Mouse (Mus musculus): ENCODE results near the gene 2310022A10Rik. TPM values are rescaled to one million over a fixed set of nuclear protein-coding genes. Genes with fewer than 3 reads are reported as not detected.
A peak's percentile ranks its signal among the peaks of the same experiment; 100 is the strongest.
"Not testable (repeated sequence)": the region's sequence is repeated elsewhere in the genome, so short reads cannot be mapped to it uniquely, and the experiment has no call there.

2310022A10Rik gene
- total RNA-seq, 2 experiments from 2014 or later: 24.7 to 26.5 TPM

DNA sequence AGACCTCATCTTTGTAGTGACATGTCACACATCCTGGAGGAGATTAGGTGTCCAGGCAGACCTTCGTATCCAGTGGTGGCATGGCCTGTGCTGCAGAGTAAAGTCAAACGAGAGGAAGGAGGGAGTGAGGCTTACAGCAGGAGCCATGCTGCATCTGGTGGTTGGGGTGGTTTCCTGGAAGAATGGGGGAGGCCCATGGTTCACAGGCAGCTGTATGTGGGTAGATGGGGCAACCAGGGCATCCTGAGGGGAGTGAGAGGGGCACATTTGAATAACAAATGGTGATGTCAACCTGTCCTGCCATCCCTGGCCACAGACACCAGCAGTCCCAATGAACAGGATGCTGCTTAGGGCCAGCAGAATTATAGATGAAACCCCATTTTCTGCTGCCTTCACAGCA lies 56.7 kb downstream of the 2310022A10Rik start:
- DNase-seq (ENCODE audit: low spot score in 2 of 2): no peak

DNA sequence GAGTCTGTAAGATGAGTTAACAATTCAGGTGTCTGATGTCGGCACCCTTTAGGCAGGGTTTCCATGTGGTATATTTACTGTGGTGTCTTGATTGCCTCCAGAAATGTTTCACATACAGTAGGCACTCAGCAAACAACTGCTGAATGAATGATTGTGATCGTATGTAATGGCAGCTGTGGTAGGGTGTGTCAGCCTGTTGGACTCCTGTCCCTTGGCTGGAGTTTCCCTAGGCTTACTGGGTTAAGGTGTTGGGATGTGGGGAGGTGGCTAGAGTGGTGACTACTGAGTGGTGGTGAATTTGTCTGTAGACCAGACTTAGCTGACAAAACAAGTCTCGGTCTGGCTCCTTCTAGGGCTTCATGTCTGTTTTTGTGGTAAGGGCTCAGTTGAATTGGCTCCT lies 57.3 kb downstream of the 2310022A10Rik start:
- DNase-seq (ENCODE audit: low spot score in 2 of 2): no peak

- DNase-seq (ENCODE audit: low spot score in 2 of 2): no peak
These were observed 57.8 kb downstream of the 2310022A10Rik start for GRCm38 (mm10) chr7:27610871-27611270.

GRCm38 (mm10) chr7:27612940-27613339 lies 59.9 kb downstream of the 2310022A10Rik start:
- no peak for DNase-seq (ENCODE audit: low spot score in 2 of 2)

- peak; percentile 59 to 88 for DNase-seq (ENCODE audit: low spot score in 2 of 2)
These were observed 60.9 kb downstream of the 2310022A10Rik start for GRCm38 (mm10) chr7:27613751-27614499.

DNA sequence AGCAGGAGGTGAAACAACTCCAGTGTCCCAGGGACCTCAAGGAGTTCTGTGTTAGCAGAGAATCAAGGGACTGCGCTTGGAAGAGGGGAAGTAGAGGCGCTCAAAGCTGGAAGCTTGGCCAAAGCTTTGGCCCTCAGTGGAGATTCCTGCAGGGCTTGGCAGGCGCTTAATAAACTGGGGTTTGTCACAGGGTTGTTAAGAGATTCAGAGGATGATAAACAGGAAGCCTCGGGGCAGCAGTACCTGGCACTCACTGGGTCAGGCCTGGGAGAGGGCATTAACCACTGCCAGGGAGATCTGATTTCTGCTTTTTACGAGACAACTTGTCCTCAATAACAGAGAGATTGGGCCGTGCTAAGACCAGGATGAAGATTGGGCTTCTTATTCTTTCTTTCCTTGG lies 68.0 kb downstream of the 2310022A10Rik start:
- peak in 1 of 2 experiments; percentile 39 for DNase-seq (ENCODE audit: low spot score in 2 of 2)

DNA sequence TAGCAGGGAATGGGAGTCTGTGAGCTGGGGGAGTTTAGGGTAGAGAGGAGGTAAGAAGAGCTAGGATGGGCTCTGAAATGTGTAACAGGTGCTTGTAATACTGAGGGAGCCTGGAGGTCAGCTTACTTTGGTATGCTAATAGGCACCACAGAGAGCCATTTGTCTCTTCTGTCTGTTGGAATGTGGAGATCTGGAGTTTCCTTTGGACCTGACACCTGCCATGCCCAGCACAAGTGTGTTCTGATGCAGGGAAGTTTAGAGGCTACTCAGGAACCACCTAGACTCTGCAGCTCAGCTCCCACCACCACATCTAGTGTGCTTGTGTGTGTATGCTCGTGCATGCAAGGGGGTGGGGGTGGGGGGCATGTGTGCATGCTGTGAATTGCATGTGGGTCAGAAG lies 69.2 kb downstream of the 2310022A10Rik start:
- DNase-seq (ENCODE audit: low spot score in 2 of 2): no peak

- DNase-seq (ENCODE audit: low spot score in 2 of 2): no peak
These were observed 71.9 kb downstream of the 2310022A10Rik start for GRCm38 (mm10) chr7:27624967-27625366.

DNA sequence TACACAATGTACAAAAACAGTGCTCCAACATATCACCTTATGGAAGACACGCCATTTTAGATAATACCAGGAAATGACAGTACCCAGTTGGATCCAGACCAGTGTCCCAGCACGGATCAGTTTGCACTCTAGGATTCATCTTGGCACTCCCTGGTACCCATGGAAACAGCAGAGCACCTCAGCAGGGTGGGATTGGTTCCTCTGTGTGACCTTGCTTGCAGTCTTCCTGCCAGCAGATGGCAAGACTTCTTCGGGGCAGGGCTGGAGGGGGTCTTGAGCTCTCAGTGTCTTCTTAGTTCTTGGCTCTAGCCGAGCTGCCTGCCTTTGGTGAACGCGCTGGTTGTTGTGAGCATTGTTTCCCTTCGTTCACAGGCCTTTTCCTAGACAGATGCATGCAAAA lies 74.7 kb downstream of the 2310022A10Rik start:
- DNase-seq (ENCODE audit: low spot score in 2 of 2): no peak

GRCm38 (mm10) chr7:27628190-27628589 lies 75.2 kb downstream of the 2310022A10Rik start:
- no peak for DNase-seq (ENCODE audit: low spot score in 2 of 2)

DNA sequence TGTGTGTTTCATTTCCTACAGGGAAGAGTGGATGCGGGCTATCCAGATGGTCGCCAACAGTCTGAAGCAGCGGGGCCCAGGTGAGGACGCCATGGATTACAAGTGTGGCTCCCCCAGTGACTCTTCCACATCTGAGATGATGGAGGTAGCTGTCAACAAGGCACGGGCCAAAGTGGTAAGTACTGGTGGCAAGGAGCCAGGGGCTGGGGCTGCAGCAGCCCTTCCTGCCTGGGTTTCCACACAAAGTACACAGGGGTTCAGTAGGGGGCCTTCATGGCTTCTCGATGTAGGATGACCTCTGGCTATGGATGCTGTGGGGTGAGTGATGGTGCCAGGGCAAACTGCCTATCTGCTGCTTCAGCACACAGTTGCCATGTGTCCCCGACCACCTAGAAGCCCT lies 75.8 kb downstream of the 2310022A10Rik start:
- not testable (repeated sequence) for DNase-seq (ENCODE audit: low spot score in 2 of 2)

DNA sequence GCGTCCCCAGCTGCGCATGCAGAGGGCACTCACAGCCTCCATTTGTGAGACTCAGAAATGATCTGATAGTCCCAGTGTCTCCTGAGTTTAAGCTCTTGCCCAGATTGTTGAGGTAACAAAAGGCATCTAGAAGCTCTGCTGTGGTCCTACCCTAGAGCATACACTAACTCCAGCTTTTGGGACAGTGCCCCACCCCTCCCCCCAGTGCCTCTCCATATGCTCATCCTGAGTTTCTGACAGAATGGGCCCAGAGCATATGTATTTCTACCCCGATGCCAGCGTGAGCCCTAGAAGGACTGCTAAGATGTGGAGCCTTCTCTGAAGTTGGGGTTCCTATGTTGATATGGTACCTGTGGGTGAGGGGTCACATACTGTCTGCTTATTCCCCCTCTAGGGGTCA lies 78.4 kb downstream of the 2310022A10Rik start:
- DNase-seq (ENCODE audit: low spot score in 2 of 2): no peak

Other genes starting within 250 kb of the 2310022A10Rik start
- 10 to 100 TPM; 43.9 to 47.5 TPM for gene Ltbp4, start 215.5 kb upstream of the 2310022A10Rik start, total RNA-seq (2021)
- 10 to 100 TPM; 25.8 to 28.2 TPM for gene Shkbp1, start 197.2 kb upstream of the 2310022A10Rik start, total RNA-seq (2021)
- not detected for gene Gm20479, start 195.8 kb upstream of the 2310022A10Rik start, total RNA-seq (2021)
- gene Sptbn4, start 105.5 kb upstream of the 2310022A10Rik start, total RNA-seq (2021): 100 to 1,000 TPM; 130 to 133 TPM
- 10 to 100 TPM; 18.5 to 20.1 TPM for gene Blvrb, start 105.3 kb upstream of the 2310022A10Rik start, total RNA-seq (2021)
- gene Sertad3, start 79.5 kb upstream of the 2310022A10Rik start, total RNA-seq (2021): 1 to 10 TPM; 4.2 to 5.1 TPM
- gene Sertad1, start 66.3 kb upstream of the 2310022A10Rik start, total RNA-seq (2021): 10 to 100 TPM in 1 of 2 experiments, 1 to 10 TPM in 1; 8.7 to 11.5 TPM
- gene Prx, start 53.9 kb upstream of the 2310022A10Rik start, total RNA-seq (2021): under 1 TPM; 0.25 to 0.35 TPM
- gene Hipk4, start 30.0 kb upstream of the 2310022A10Rik start, total RNA-seq (2021): not detected
- gene Pld3, start within 50 bp of the 2310022A10Rik start, total RNA-seq (2021): 100 to 1,000 TPM; 575 to 580 TPM
- 100 to 1,000 TPM in 1 of 2 experiments, 10 to 100 TPM in 1; 88.8 to 103 TPM for gene Akt2, start 38.3 kb downstream of the 2310022A10Rik start, total RNA-seq (2021)
- gene Ttc9b, start 100.7 kb downstream of the 2310022A10Rik start, total RNA-seq (2021): 10 to 100 TPM; 45.3 to 45.7 TPM
- gene Map3k10, start 121.4 kb downstream of the 2310022A10Rik start, total RNA-seq (2021): 100 to 1,000 TPM; 175 to 180 TPM
- gene Zfp607b, start 136.1 kb downstream of the 2310022A10Rik start, total RNA-seq (2021): 10 to 100 TPM; 10.3 to 10.6 TPM
- gene Zfp60, start 178.2 kb downstream of the 2310022A10Rik start, total RNA-seq (2021): 10 to 100 TPM; 36.0 to 37.7 TPM